Mouse (Mus musculus): ENCODE results near the gene Gm1043.

DNA sequence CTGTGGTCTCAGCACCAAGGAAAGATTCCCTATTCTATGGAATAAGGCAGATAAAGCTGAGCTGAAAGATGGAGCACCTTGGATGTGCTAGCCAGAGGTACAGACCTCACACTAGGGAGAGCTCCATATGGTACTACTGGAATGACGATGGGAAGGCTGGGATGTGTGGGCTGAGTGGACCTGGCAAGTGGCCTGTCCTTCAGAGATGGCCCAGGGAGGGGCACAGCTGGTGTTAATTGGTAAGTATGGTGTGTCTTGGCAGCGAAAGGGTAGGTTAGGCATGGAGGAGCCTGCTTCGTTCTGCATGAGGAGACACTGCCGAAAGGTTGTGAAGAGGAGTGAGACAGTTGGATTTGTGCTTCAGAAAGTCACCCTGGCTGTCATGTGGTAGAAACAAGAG, 169.4 kb downstream of the Gm1043 start:
- TF ChIP-seq CTCF (IDR thresholded peaks at IDR 0.05; ENCODE audit: borderline replicate concordance, control insufficient read depth, extremely low read depth, insufficient read depth, low read length, poor library complexity) (no peak), POLR2A (IDR thresholded peaks at IDR 0.05; ENCODE audit: control insufficient read depth, extremely low read depth, insufficient read depth, low read length, poor library complexity) (no peak)

Data from thymus, adult 2 months (tissue).